Mouse (Mus musculus): Measurements from ENCODE around the gene Tarbp1.

The Tarbp1 gene

DNA sequence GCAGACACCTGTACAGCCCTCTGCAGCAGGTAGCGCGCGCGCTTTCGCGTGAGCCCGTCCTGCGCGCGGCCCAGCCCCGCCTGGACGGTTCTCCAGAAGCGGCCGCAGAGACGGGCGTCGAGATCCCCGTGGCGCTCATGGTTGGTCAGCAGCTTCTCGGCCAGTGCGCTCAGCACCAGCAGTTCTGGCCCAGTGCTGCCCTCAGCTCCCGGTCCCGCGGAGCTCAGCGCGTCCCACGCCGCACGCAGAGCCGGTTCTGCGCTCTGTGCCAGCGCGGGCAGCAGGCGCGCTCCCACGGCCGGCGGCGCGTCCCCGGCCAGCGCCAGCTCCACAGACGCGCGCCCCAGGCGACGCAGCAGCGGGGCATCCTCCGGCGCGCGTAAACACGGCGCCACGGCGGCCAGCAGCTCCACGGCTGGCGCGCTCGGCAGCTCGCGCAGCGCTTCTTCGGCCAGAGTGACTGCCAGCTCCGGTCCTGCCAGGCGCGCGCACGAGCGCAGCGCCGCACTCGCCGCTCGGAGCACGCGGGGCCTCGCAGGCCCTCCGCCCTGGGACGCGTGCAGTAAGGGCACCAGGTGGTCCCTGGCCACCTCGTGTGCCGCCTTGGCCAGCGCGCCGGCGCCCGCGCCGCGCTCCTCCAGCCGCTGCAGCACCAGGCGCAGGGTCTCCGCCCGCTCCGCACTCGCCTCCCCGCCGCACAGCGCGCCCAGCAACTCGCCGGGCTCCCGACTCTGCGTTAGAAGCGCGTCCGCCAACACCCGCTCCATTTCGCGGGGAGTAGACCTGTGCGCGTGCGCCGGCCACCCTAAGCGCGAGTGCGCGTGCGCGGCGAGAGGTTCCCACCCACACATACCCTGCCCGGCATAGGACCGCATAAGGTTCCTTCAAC lies at the start of gene Tarbp1:
TSS of gene Tarbp1 (minus strand) at position 767 of the 889 bp plus-strand sequence.
- DNase-seq (ENCODE audit: low spot score in 2 of 2), result peak; percentile 88 to 89

DNA sequence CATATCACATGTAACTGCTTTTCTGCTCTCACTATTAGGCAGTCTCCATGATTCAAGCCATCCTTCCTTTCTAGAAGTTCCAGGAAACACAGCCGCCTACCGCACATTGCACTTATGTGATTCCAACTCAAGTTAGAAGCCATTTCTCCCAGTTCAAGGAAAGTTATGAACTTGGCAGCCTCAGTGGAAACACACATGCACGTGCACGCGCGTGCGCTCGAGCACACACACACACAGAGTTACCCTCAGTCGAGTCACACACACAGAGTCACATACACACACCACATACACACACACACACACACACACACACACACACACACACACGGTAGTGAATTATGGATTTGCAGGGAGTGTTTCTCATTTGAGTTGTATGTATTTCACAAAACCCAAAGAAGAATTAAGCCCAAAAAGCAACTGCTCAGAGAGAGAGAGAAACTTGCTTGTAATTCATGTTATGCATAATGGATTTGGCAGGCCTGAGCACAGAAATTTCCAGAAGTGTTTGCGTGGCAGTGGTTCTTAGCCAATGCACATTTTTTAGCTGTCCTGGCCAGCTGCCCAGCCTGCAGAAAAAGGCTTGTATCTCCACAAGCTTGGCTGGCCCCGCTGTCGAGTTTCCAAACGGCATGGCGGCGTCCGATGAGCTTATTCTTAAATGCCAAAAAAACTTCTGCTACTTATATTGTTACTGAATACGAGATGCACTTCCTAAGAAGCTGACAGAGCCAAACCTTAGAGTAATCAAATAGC lies 49.5 kb upstream of the Tarbp1 start:
- DNase-seq (ENCODE audit: low spot score in 2 of 2), result peak in 1 of 2 experiments; percentile 15

DNA sequence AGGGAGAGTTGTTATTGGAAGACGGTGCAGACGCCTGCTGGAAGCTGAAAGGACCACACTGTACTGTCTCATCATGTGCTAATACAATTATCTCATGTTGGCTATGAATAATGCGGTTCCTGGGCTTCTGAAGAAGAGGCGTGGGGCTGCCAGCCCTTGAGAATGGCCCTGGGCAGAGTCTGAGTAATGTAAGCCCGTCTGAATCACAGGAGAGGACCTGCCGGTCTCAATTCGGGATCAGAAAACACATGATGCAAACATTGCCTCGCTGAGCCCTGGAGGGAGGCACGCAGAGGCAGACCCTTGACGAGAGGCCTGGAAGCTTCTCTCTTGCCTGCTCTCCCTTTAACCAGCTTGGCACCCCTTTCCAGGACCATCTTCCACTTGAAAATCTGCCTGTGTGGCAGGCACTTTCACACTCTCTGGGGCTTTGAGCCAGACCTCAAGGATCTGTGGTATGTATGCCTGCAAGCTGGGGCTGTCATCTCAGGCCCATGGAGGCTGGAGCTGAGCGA lies 48.3 kb upstream of the Tarbp1 start:
- no peak for DNase-seq (ENCODE audit: low spot score in 2 of 2)

DNA sequence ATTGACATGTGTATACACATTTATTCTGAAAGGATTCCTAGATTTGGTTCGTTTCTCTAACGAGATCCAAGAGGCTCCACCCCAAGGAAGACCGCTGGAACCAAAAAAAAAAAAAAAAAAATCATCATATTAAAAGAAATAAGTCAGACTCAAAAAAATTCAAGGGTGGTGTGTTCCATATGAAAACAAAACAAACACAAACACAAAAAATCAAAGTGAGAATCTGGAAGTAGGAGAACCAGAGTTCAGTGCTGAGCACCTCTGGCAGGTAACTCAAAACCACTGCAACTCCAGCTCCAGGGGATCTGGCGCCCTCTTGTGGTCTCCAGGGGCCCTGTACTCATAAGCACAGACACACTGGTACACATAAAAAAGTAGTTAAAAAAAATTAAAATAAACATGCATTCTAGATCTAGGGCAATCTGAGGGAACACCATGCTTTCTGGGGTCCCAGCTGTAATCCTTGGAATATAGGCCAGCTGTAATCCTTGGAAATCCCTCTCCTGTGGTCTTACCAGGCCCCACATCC lies 44.6 kb upstream of the Tarbp1 start:
- no peak for DNase-seq (ENCODE audit: low spot score in 2 of 2)

DNA sequence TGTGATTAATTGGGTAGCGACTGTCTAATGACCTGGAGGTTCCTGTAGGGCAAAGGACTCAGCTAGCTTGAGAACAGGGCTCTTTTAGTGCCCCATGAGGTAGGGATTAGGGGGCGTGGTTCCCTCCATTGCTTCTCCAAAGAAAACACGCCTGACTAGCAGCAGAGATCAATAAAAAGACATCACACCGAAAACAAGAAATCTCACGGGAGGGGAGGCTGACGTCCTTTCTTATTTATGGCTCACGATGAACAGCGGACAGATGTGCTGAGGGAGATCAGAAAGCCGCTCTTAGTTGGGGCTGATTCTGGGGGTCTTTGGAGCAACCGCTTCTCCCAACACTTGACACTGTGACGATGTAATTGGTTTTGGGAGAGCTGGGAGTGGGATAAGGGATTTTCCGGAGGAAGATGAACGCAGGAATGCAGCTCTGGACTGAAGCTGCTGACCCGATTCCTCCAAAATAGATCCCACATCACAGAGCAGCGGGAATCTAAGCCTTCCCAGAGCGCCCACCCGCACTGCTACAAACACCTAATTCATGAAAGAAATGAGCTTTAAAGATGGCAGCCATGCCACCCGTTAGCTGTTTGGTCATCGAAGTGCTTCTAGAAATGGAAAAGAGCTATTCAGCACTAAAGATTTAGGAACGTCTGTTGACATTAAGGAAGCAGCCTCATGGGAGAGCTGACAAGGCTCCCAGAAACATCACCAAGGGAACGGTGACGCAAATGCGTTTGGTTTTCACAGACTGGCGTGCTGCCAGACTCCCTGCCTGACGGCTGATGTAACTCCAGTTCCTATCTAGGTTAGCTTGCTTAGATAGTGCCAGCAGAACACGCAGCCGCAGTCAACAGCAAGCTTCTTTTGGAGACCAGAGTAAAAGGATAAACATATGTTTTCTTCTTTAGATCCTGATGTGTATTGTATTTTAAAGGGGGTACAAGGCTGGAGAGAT lies 42.0 kb upstream of the Tarbp1 start:
- peak; percentile 59 to 61 for DNase-seq (ENCODE audit: low spot score in 2 of 2)

DNA sequence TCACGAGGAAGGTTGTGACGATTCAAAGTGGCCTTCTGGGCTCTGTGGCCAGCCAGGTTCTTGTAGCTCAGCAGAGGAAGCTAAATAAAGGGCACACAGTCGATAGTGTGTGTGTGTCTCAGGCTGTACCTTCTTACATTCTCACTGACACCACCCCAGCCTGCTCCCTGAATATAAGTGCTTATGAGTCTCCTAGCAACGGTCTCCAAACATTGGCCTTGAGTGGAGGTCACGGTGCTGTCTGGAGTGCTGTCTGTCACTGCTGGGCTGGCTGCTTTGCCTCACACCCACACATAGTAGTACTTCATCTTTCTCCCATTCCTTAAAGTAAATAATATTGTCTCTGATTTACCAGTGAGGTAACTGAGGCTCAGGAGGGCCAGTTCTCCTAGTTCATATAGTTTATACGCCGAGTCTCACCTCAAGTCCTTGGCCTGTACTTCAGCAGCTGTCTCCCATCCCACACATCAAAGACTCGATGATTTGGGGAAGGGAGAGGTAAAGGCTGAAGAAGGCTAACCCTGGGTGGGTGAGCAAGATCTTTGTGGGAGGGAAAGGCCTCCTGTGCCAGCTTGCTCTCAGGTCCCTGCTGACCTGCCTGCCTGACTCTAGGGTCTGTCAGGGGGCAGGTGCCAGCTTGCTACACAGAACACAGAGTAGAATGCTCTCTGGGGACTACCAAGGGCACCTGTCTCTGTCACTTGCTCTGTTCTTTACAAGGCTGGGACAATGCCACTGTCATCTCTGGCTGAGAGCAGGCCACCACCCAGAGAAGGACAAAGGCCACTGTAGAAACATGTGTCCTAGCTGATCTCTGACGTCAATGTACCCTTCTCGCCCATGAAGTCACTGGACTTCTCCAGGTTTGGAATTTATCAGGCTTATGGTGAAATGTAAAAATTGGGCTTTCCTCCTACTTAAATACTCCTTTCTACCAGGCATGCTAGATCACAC lies 39.4 kb upstream of the Tarbp1 start:
- DNase-seq (ENCODE audit: low spot score in 2 of 2), result no peak

DNA sequence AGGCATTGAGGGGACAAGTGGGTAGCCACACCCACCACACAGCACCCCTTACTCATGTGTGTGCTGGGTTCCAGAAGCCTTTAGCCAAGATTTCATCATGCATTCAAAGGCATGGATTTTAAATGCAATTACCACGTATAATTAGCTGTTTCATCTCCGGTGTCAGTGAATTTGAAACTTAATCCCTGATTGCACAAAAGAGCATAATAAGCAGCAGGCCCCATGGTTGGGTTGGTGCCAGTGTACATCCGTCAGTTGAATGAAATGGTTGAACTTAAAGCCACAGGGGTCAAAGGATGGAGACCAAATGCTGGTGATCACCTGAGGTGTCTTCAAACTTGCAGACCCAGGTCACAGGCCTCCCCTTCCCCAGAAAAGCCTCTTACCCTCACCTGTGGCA lies 36.0 kb upstream of the Tarbp1 start:
- no peak for DNase-seq (ENCODE audit: low spot score in 2 of 2)

DNA sequence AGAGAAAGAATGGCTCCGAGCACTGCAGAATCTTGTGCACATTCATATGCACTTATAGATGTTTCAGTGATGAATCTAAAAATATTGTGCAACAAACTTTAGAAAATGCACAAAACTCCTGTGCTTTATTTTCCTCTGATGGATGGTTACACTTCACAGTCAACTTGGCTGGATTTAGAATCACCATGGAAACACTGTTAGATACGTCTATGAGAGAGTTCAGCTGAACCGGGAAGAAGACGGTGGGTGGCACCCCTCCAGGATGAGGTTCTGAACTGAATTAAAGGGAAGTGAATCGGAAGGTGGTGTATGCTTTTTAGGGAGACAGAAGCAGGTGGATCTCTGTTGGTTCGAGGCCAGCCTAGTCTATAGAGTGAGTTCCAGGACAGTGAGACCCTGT lies 34.8 kb upstream of the Tarbp1 start:
- no peak for DNase-seq (ENCODE audit: low spot score in 2 of 2)

DNA sequence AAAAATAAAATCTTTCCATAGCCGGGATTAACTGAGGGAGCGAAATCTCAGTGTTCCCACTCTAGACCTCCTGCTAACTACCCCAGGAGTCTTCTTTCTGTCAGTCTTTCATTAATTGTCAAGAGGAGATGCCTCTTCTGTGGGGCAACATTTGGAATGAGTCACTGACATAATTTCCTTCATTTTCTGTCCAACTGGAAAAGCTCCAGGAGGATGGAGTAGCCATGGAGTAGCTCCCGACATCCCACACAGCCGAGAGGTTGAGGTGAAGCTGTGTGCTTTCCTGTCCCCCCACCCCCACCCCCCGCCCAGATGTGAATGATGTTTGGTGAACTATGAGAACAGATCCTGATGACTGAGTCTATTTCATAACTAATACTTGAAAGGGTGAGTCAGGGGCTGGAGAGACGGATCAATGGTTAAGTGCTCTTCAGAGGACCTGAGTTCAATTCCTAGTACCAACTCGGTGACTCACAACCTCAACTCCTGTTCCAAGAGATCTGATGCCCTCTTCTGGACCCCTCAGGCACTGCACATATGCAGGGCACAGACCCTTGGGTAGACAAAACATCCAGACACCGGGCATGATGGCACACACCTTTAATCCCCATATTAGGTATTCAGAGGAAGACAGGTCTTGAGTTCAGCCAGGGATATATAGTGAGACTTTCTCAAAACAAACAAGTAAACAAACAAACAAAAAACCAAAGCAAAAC lies 34.2 kb upstream of the Tarbp1 start:
- DNase-seq (ENCODE audit: low spot score in 2 of 2), result no peak

DNA sequence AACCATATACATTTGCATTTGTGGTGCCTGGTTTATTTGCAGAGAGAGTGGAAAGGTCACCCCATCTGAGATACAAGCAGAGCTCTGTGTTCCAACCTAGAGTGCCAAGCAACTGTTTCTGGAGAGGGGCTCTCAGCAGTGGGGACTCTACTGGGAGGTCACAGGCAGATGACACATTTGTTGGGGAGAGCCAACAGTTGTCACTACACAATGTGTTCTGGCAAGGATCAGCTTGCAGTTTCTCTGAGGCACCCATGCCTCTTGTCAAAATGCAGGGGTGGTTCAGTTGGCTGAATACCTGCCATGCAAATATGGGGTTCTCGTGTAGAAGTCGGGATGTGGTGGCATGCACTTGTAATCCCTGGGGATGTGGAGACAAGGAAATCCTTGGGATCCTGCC lies 33.4 kb upstream of the Tarbp1 start:
- DNase-seq (ENCODE audit: low spot score in 2 of 2), result no peak

DNA sequence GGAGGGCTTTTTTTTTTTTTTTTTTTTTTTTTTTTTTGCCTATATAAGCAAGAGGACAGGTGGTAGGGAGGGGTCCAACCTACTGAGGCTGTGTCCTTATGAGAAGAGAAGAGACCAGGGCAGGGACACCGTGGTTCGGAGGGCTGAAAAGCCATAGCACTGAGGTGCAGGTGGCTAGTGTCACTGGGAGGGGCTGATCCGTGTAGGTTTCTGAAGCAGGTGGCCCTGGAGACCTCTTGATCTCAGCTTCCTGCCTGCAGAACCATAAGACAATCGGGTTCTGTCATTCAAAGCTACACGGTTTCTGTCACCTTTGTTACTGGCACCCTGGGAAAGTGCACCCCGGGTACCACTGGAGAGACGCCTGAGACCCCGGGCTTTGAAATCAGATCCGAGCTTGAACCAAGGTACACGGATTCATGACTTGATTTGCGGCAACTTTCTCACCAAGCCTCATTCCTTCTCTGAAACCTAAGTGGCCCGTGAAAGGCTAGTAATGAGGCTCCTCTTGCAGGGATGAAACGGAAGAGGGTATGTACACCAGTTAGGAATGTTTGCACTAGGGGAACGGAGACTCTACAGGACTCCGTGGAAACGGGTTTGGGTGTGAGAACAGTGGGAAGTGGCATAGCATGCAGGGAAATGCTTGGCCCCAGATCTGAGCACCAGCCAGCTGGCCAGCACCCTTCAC lies 29.8 kb upstream of the Tarbp1 start:
- no peak for DNase-seq (ENCODE audit: low spot score in 2 of 2)

DNA sequence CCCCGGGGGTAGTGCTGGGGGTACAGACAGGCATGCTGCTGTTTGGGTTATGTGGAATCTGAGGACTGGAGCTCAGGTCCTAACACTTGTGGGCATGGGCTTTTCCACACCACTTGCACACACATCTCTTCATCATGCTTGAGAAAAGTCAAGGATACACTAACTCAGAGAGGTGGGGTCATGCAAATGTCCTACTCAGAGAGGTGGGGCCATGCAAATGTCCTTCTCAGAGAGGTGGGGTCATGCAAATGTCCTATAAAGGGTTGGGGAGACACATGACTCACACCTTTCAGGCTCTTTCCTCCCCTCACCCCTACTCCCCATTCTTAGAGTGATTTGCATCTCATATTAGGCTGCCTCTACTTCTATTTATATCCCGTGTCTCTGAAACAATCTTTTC lies 27.9 kb upstream of the Tarbp1 start:
- DNase-seq (ENCODE audit: low spot score in 2 of 2), result no peak

DNA sequence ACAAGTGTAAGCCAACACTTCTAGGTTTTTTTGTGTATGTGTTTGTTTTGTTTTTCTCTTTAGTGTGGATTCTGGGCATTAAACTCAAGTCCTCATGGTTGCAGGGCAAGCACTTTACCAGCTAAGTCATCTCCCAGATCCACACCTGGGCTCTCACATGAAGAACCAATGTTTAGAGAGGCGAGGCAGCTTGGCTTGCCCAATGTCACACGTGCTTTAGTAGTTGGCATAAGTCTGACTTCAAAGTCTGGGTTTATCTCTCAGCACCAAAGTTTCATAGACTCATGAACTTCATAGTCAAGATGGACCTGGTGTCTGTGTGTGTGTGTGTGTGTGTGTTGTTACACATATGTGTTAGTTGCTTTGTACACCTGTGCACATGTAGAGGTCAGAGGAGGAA lies 24.5 kb upstream of the Tarbp1 start:
- no peak for DNase-seq (ENCODE audit: low spot score in 2 of 2)

DNA sequence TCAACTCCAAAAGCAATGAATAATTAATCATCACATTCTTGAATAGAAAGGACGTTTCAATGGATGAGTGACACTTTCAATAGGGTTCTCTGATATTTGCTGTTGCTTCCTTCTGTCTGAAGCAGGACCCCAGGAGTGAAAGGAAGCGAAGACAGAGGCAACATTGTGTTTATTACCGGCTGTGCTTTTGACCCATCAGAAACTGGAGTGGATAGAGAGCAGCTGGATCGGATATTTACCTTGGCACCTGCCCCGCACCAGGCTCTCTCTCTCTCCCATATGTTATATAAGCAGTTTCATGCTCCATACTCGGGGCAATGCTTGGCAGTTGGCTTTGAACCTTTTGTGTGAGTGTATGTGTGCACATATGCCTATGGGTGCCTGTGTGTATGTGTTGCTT lies 23.6 kb upstream of the Tarbp1 start:
- no peak for DNase-seq (ENCODE audit: low spot score in 2 of 2)

DNA sequence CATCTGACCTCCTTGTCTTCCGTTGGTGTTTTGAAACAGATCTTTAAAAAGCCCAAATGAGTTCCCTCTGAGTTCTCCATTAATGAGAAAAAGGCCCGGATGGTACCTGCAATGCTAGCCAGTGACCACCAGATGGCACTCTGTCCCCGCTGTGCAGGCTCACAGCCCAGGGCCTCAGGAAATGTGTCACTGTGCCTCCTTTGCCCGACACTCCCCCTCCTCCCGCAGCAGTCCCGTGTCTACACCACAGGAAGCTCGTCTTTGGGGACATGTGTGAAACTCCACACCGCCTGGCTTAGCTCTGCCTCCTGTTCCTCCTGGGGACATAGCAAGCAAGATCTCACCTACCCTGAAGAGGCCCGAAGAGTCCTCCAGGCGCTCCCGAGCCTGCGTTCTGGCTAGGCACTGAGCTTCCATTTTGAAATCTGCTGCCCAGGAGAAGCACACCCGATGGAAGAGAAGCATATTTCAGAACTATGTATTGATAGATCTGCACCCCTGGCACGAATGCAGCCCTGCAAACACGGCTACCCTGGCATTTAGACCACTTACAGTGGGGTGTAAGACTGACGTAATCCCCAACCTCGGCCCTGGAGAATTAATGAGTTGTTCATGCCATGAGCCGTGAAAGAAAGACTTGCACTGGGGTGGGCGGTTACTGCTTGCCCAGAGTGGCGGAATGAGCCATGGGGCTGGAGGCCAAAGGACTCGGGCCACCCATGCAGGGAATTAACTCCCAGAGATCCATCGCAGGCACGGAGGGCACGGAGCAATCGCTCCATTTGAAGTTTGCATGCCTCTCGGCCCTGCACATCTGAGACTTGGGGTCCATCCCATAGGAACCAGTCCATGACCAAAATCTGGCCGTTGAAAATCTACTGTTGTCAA lies 22.9 kb upstream of the Tarbp1 start:
- peak; percentile 84 to 86 for DNase-seq (ENCODE audit: low spot score in 2 of 2)

DNA sequence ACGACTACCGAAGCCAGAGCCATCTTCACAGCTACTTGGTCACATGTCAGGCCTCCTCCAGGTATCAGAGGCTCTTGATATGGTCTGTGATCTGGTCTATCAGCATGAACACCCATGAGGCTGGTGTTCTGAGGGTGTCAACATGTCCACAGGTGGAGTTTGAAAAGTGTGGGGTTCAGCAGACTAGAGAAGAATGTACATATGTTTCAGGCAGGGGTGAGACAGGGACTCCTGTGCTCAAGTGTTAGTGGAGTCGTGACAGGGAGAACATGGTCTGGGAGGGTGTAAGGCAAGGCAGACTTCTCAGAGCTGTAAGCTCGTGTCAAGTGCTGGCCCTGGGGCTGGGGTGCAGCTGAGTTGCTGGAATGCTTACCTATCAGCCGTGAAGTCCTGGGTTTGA lies 22.1 kb upstream of the Tarbp1 start:
- DNase-seq (ENCODE audit: low spot score in 2 of 2), result no peak

DNA sequence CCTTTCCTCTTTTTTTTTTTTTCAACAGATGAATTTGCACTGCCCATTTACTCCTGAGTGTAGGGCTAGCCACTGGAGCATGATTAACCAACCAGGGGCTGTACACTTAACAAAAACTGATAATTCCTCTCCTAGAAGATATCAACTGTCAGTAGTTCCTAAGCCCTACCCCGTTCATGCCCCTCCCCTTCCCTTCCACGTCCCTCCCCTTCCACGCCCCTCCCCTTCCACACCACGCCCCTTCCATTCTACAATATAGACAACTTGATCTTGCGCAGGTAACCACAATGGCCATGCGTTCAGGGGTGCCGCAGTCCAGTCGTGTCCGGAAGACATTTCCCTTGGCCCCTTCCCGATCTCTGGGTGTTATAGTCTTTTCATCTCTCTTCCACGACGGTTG lies 20.6 kb upstream of the Tarbp1 start:
- DNase-seq (ENCODE audit: low spot score in 2 of 2), result no peak

Measured in spleen, postnatal 36 days (tissue).